Mouse (Mus musculus): ENCODE measurements at regions not wholly inside any gene's neighbourhood (a gene's known extent, or its start where the extent isn't known, plus 50 kb on each side); places are given as distances from the start of the nearest gene placed in this dataset.
"Not testable (repeated sequence)": the region's sequence is repeated elsewhere in the genome, so short reads cannot be mapped to it uniquely, and the experiment has no call there.

DNA sequence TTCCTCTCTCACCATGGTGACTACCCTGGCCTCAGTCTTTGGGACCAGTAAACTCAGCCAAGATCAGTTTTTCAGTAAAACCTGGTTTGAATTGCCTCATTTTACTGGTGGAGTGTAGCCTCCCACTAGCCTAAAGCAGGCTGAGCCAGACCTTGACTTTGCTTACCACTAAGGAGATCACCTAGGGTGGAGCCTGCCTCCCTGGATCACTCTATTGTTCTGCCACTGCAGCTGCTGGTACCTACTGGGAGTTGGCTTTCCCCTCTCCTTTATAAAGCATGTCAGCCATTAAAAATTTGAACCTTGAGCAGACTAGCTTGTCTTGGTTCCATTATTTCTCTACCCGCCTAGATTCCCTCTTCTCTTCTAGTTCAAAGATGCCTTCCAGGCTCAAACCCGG lies 63.5 kb upstream of the Nkain2 start:
- not testable (repeated sequence) for TF ChIP-seq CTCF (conservative IDR thresholded peaks at IDR 0.05; ENCODE audit: insufficient read depth, insufficient read length, low read depth, low read length); POLR2A (IDR thresholded peaks at IDR 0.05; ENCODE audit: low read depth, low read length)

Measured in kidney, adult 2 months (tissue).